Mouse (Mus musculus): Measurements from ENCODE around the gene Neurl1a. TPM values are rescaled to one million over a fixed set of nuclear protein-coding genes. Genes with fewer than 3 reads are reported as not detected.

Gene Neurl1a
- polyA plus RNA-seq, 1 experiment from 2014 or later, result 1.8 TPM

- Histone ChIP-seq H3K27ac (replicated peaks) (no peak overlapping the region), H3K9ac (no peak overlapping the region), H3K4me1 (peaks cover 17% of the 10 kb centered on the region), H3K9me3 (no peaks in the 10 kb centered on the region), H3K4me2 (no peak overlapping the region), H3K4me3 (no peak overlapping the region), H3K36me3 (no peaks in the 10 kb centered on the region), H3K27me3 (replicated peaks) (no peaks in the 10 kb centered on the region; the same call in 1 of the 2 replicates)
- 81% methylated on average over 8 of the region's 8 CpGs for WGBS
- no peak for ATAC-seq (ENCODE audit: extremely low read depth, insufficient number of reproducible peaks, low FRiP score, low TSS enrichment)
Measured at GRCm38 (mm10) chr19:47230682-47231081, 52.1 kb downstream of the Neurl1a start.

DNA sequence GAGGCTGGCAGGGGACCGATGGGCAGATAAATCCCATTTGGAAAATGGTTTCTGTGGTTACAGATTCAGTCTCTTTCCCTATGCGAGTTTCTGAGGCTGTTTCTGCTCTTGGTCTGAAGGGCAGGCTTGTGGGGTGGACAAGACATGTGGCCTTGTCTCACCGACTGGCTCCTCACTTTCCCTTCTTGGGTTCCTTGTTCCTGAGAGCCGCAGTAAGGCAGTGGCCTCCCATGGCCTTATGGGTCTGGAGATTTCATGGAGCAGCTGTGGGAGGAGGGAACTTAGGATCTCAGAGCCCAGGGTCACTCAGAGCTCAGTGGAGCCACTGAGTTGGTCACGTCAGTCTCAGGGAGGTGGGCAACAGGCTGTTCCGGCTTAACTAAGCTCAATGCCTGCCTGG, 52.8 kb downstream of the Neurl1a start:
- 76% methylated on average over 6 of the region's 6 CpGs for WGBS
- no peak for ATAC-seq (ENCODE audit: extremely low read depth, insufficient number of reproducible peaks, low FRiP score, low TSS enrichment)
- Histone ChIP-seq H3K9me3 (no peaks in the 10 kb centered on the region), H3K9ac (no peak overlapping the region), H3K4me2 (no peak overlapping the region), H3K4me3 (no peak overlapping the region), H3K27me3 (replicated peaks) (peaks cover 6% of the 10 kb centered on the region; the same call in 1 of the 2 replicates), H3K27ac (replicated peaks) (no peak overlapping the region), H3K36me3 (no peaks in the 10 kb centered on the region), H3K4me1 (peaks cover 17% of the 10 kb centered on the region)

DNA sequence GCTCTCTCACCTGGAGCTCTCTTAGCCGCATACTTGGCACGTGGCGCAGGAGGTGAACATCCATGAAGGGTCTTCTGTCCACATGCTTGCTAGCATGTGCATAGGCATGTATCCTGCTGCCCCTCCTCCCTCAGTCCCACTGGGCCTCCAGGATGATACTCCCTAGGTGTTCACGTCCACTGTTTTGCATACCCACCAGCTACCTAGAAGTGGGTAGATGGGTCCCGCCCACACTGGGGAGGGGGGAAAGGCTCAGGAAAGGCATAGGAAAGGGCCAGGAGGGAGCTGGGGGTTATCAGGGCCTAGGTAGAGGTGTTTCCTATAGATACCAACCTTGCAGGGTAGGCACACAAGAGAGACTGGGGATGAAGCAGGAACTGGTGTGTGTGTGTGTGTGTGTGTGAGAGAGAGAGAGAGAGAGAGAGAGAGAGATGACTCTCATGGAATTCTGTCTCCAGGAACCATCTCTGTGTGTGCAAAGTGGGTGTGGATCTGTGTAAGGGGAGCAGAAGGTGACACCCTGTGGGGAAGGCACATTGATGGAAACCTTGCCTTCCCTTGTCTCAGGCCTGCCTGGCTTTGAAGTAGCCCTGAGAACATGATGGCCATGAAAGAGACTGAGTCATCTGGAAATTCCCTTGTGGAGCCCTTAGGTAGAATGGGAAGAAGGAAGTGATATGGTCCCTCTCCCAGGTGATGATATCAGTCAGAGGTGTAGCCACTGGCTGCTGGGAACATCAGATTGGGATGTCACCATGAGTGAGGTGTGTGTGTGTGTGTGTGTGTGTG, 53.7 kb downstream of the Neurl1a start:
- no peak overlapping the region for H3K4me2 ChIP-seq
- ATAC-seq (ENCODE audit: extremely low read depth, insufficient number of reproducible peaks, low FRiP score, low TSS enrichment), result no peak
- H3K27ac ChIP-seq (replicated peaks), result no peak overlapping the region
- H3K9ac ChIP-seq, result no peak overlapping the region
- H3K27me3 ChIP-seq (replicated peaks), result peaks cover 10% of the 10 kb centered on the region; the same call in 1 of the 2 replicates
- H3K9me3 ChIP-seq, result no peaks in the 10 kb centered on the region
- WGBS, result 86% methylated on average over 5 of the region's 5 CpGs
- H3K36me3 ChIP-seq, result no peaks in the 10 kb centered on the region
- peaks cover 17% of the 10 kb centered on the region for H3K4me1 ChIP-seq
- H3K4me3 ChIP-seq, result no peak overlapping the region

DNA sequence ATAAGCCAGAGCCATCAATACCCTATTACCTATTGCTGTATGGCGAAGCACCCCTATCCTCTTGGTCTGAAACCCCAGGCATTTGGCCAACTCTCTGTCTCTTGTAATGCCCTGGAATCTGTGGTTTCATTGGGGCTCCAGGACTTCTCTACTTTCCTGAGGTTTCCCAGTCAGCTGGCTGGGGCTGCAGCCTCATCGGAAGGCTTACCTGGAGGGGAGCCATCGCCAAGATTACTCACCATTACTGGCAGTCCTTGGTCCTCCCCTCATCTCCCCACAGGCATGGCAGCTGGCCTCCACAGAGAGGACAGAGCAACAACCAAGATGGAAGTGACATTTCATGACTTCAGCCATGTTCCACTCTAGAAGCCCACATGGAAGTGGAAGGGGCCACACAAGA, 54.5 kb downstream of the Neurl1a start:
- no peak overlapping the region for H3K4me3 ChIP-seq
- H3K27ac ChIP-seq (replicated peaks), result no peak overlapping the region
- H3K9ac ChIP-seq, result no peak overlapping the region
- H3K9me3 ChIP-seq, result no peaks in the 10 kb centered on the region
- H3K27me3 ChIP-seq (replicated peaks), result peaks cover 11% of the 10 kb centered on the region
- no peak overlapping the region for H3K4me2 ChIP-seq
- no peak for ATAC-seq (ENCODE audit: extremely low read depth, insufficient number of reproducible peaks, low FRiP score, low TSS enrichment)
- no peaks in the 10 kb centered on the region for H3K36me3 ChIP-seq
- peaks cover 17% of the 10 kb centered on the region for H3K4me1 ChIP-seq
- 82% methylated on average over 3 of the region's 3 CpGs for WGBS

GRCm38 (mm10) chr19:47240076-47240475, 61.5 kb downstream of the Neurl1a start:
- no peak for ATAC-seq (ENCODE audit: extremely low read depth, insufficient number of reproducible peaks, low FRiP score, low TSS enrichment)
- 24% methylated on average over 12 of the region's 12 CpGs for WGBS

GRCm38 (mm10) chr19:47240957-47241356, 62.3 kb downstream of the Neurl1a start:
- 51% methylated on average over 7 of the region's 7 CpGs for WGBS
- no peak overlapping the region for H3K9ac ChIP-seq
- H3K4me3 ChIP-seq, result peak overlapping the region; percentile 39
- no peaks in the 10 kb centered on the region for H3K9me3 ChIP-seq
- peak overlapping the region; percentile 57 for H3K4me2 ChIP-seq
- no peak overlapping the region for H3K27ac ChIP-seq (replicated peaks)
- H3K36me3 ChIP-seq, result no peaks in the 10 kb centered on the region
- H3K27me3 ChIP-seq (replicated peaks), result peaks cover 30% of the 10 kb centered on the region
- ATAC-seq (ENCODE audit: extremely low read depth, insufficient number of reproducible peaks, low FRiP score, low TSS enrichment), result no peak
- no peaks in the 10 kb centered on the region for H3K4me1 ChIP-seq

More at GRCm38 (mm10) chr19:47240076-47240475, 61.5 kb downstream of the Neurl1a start:
- no peak overlapping the region for H3K27ac ChIP-seq (replicated peaks)
- no peaks in the 10 kb centered on the region for H3K9me3 ChIP-seq
- no peaks in the 10 kb centered on the region for H3K4me1 ChIP-seq
- H3K4me2 ChIP-seq, result peak overlapping the region; percentile 57
- H3K27me3 ChIP-seq (replicated peaks), result peaks cover 31% of the 10 kb centered on the region
- peak overlapping the region; percentile 39 for H3K4me3 ChIP-seq
- H3K36me3 ChIP-seq, result no peaks in the 10 kb centered on the region
- peak overlapping the region; percentile 20; the same call in 1 of the 2 replicates for H3K9ac ChIP-seq

GRCm38 (mm10) chr19:47242227-47242626, 63.6 kb downstream of the Neurl1a start:
- H3K4me2 ChIP-seq, result no peak overlapping the region
- H3K9me3 ChIP-seq, result no peaks in the 10 kb centered on the region
- WGBS, result 83% methylated on average over 4 of the region's 4 CpGs
- no peak overlapping the region for H3K4me3 ChIP-seq
- H3K4me1 ChIP-seq, result no peaks in the 10 kb centered on the region
- H3K36me3 ChIP-seq, result no peaks in the 10 kb centered on the region
- peaks cover 22% of the 10 kb centered on the region for H3K27me3 ChIP-seq (replicated peaks)
- no peak for ATAC-seq (ENCODE audit: extremely low read depth, insufficient number of reproducible peaks, low FRiP score, low TSS enrichment)
- no peak overlapping the region for H3K27ac ChIP-seq (replicated peaks)
- no peak overlapping the region for H3K9ac ChIP-seq

- no peak for ATAC-seq (ENCODE audit: extremely low read depth, insufficient number of reproducible peaks, low FRiP score, low TSS enrichment)
- H3K4me1 ChIP-seq, result 0 out of 2 replicates have a peak, but pooled peaks cover 6% of the 10 kb centered on the region
- H3K27me3 ChIP-seq (replicated peaks), result peaks cover 10% of the 10 kb centered on the region; the same call in 1 of the 2 replicates
- no peak overlapping the region for H3K4me2 ChIP-seq
- H3K9me3 ChIP-seq, result no peaks in the 10 kb centered on the region
- H3K9ac ChIP-seq, result no peak overlapping the region
- H3K36me3 ChIP-seq, result no peaks in the 10 kb centered on the region
- WGBS, result 73% methylated on average over 8 of the region's 8 CpGs
- H3K27ac ChIP-seq (replicated peaks), result no peak overlapping the region
- H3K4me3 ChIP-seq, result no peak overlapping the region
Measured at GRCm38 (mm10) chr19:47245512-47245911, 66.9 kb downstream of the Neurl1a start.

- H3K27me3 ChIP-seq (replicated peaks), result peaks cover 32% of the 10 kb centered on the region
- peaks cover 6% of the 10 kb centered on the region; the same call in 1 of the 2 replicates for H3K4me1 ChIP-seq
- H3K27ac ChIP-seq (replicated peaks), result no peak overlapping the region
- no peaks in the 10 kb centered on the region for H3K36me3 ChIP-seq
- no peak overlapping the region for H3K4me3 ChIP-seq
- WGBS, result 42% methylated on average over 11 of the region's 11 CpGs
- no peak overlapping the region for H3K4me2 ChIP-seq
- H3K9ac ChIP-seq, result no peak overlapping the region
- no peak for ATAC-seq (ENCODE audit: extremely low read depth, insufficient number of reproducible peaks, low FRiP score, low TSS enrichment)
- no peaks in the 10 kb centered on the region for H3K9me3 ChIP-seq
Measured at GRCm38 (mm10) chr19:47247791-47248190, 69.2 kb downstream of the Neurl1a start.

DNA sequence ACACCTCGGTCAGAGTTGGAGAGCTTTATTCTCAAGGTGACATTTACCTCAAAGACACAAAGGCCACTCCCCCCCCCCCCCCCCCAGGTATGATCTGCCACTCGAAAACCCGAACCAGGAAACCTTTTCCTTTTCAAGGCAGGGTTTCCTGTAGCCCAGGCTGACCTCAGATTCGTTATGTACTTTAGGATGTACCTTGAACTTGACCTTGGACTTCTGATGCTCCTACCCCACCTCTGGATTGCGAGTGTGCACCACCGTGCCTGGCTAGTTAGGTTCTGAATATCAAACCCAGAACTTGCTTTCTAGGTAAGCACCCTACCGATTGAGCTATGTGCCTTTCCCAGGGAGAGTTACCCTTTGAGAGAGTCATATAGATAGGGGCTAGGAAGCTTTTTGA, 69.7 kb downstream of the Neurl1a start:
- Histone ChIP-seq H3K9ac (no peak overlapping the region), H3K27ac (replicated peaks) (no peak overlapping the region), H3K4me3 (no peak overlapping the region), H3K27me3 (replicated peaks) (peaks cover 37% of the 10 kb centered on the region), H3K4me1 (peaks cover 12% of the 10 kb centered on the region), H3K9me3 (no peaks in the 10 kb centered on the region), H3K36me3 (no peaks in the 10 kb centered on the region), H3K4me2 (no peak overlapping the region)
- no peak for ATAC-seq (ENCODE audit: extremely low read depth, insufficient number of reproducible peaks, low FRiP score, low TSS enrichment)
- 63% methylated on average over 7 of the region's 7 CpGs for WGBS

DNA sequence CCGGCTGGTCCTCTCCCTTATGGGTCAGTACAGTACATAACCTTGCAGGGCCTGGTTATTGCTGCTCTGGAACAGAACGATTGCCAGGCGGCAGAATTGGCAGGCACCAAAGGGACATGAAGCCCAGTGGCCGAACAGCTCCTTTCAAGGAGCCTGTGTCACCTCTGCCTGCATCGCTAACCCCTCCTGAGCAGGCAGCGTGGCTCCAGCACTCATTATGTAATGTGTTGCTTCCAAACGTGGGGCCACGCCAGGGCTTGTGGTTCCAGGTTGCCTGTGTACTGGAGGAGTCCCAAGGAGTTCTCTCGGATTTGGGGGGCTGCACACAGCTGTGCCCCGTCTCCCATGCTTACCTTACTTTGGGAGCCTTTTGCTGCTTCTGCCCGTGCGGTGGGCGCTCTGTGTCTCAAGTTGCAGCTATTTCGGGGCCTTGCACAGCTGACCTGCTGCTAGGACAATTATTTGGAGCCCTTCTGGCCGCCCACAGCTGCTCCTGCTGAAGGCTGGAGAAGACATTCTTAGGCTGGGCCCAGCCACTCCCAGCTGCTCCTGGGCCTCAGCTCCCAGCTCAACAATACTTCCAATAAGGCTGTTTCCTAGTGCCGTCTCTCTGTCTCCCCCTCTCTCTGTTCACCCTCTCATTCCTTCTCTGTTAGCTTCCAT, 70.4 kb downstream of the Neurl1a start:
- no peak for ATAC-seq (ENCODE audit: extremely low read depth, insufficient number of reproducible peaks, low FRiP score, low TSS enrichment)
- WGBS, result 58% methylated on average over 16 of the region's 16 CpGs

More for the DNA sequence above, 70.4 kb downstream of the Neurl1a start:
- Histone ChIP-seq H3K4me1 (peaks cover 15% of the 10 kb centered on the region), H3K4me3 (no peak overlapping the region), H3K27me3 (replicated peaks) (peaks cover 44% of the 10 kb centered on the region), H3K9me3 (0 out of 2 replicates have a peak, but pooled peaks cover 5% of the 10 kb centered on the region), H3K9ac (peak overlapping the region; percentile 24; the same call in 1 of the 2 replicates), H3K27ac (replicated peaks) (no peak overlapping the region), H3K36me3 (no peaks in the 10 kb centered on the region), H3K4me2 (no peak overlapping the region)
